Mouse (Mus musculus): ENCODE measurements around the gene Rnf123. TPM values are rescaled to one million over a fixed set of nuclear protein-coding genes. Genes with fewer than 3 reads are reported as not detected.

Gene Rnf123
- polyA plus RNA-seq, 1 experiment from 2014 or later: 41.2 TPM

DNA sequence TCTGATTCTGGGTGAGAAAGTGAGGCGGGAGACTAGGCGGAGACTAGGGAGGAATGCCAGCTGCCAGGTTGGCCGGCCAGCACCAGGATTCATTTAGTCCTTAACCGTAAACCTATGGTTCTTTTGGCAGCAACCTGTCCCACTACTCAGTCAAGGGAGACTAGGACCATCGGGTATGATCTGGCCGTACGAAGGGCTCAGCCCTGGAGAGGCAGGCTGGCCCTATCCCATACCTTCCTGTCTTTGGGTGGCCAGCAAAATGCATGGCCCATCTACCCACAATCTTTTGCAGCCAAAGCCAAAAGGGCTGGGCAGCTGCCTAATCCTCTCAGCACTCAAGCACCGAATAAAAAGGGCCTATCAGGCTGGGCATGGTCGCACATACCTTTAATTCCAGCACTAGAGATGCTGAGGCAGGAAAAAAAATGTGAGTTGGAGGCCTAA, 10.6 kb downstream of the Rnf123 start:
- no peaks in the 10 kb centered on the region for H3K4me1 ChIP-seq
- WGBS: 61% methylated on average over 9 of the region's 9 CpGs
- no peak overlapping the region for H3K9ac ChIP-seq
- H3K4me3 ChIP-seq (replicated peaks): no peak overlapping the region
- H3K4me2 ChIP-seq: no peak overlapping the region
- no peak for ATAC-seq (ENCODE audit: low FRiP score)
- peak overlapping the region; percentile 63; the same call in 1 of the 2 replicates for H3K27ac ChIP-seq
- no peaks in the 10 kb centered on the region for H3K9me3 ChIP-seq
- peaks cover 22% of the 10 kb centered on the region for H3K36me3 ChIP-seq (replicated peaks)
- H3K27me3 ChIP-seq: no peaks in the 10 kb centered on the region

DNA sequence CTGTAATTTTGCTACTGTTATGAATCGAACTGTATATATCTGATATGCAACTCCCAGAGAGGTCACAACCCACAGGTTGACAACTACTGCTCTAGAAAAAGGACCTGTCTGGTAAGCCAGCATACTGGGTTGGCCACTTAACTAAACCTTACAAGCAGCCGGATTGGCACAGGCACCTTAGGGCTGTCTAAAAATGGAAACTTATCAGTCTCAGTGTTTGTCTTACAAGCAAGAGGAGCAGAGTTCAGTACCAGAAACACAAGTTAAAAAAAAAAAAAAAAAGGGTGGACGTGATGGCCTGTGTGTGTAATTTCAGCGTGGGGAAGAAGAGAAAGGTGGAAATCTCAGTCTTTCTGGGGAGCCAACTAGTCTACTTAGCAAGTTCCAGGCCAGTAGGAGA, 11.3 kb downstream of the Rnf123 start:
- Histone ChIP-seq H3K9ac (no peak overlapping the region), H3K4me1 (no peaks in the 10 kb centered on the region), H3K27ac (no peak overlapping the region), H3K27me3 (no peaks in the 10 kb centered on the region), H3K4me3 (replicated peaks) (no peak overlapping the region), H3K4me2 (no peak overlapping the region), H3K36me3 (replicated peaks) (peaks cover 22% of the 10 kb centered on the region), H3K9me3 (no peaks in the 10 kb centered on the region)
- ATAC-seq (ENCODE audit: low FRiP score): no peak
- WGBS: 96% methylated on average over 4 of the region's 4 CpGs

DNA sequence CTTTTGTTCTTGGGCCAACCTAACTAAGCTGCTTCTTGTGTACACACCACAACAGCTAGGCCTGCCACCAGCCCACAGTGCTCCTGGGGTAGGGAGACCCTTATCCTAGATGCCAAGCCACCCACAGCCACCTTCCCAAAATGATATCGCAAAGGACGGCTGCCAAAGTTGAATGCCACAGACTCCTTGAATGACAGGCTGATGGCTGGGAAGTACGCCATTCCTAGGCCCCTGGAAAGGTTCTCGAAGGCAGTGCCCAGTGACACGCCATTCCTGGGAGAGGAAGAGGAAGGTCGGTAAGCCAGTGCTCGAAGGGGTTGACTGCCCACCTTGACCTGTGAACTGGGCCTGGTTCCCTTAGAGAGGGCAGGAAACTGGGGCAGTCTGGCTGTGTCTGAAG, 13.6 kb downstream of the Rnf123 start:
- Histone ChIP-seq H3K4me3 (replicated peaks) (no peak overlapping the region), H3K36me3 (replicated peaks) (peaks cover 30% of the 10 kb centered on the region), H3K9me3 (no peaks in the 10 kb centered on the region), H3K4me2 (no peak overlapping the region), H3K27me3 (no peaks in the 10 kb centered on the region), H3K27ac (no peak overlapping the region), H3K4me1 (no peaks in the 10 kb centered on the region), H3K9ac (no peak overlapping the region)
- 90% methylated on average over 7 of the region's 7 CpGs for WGBS
- ATAC-seq (ENCODE audit: low FRiP score): no peak

DNA sequence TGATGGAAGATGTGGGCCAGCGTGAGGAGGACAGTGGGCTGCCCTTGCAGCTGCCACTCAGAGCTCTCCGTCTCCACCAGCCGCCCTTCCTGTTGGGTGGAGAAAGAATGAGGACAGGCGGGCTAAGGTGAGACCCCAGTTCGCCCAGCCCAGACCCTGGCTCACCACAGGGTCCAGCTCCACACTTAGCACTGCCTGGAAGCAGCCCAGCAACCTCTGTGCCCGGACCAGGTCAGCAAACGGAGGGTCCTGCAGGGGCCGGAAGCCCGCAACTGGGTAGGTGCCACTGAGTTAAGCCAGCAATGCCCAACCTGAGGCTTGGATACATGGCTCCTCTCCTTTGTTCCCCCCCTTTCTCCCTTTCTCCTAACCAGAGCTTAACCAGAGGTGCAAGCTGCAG, 14.1 kb downstream of the Rnf123 start:
- Histone ChIP-seq H3K27ac (no peak overlapping the region), H3K36me3 (replicated peaks) (peaks cover 35% of the 10 kb centered on the region), H3K4me2 (no peak overlapping the region), H3K4me3 (replicated peaks) (no peak overlapping the region), H3K9ac (no peak overlapping the region), H3K9me3 (no peaks in the 10 kb centered on the region), H3K4me1 (no peaks in the 10 kb centered on the region), H3K27me3 (no peaks in the 10 kb centered on the region)
- 93% methylated on average over 9 of the region's 9 CpGs for WGBS
- no peak for ATAC-seq (ENCODE audit: low FRiP score)

DNA sequence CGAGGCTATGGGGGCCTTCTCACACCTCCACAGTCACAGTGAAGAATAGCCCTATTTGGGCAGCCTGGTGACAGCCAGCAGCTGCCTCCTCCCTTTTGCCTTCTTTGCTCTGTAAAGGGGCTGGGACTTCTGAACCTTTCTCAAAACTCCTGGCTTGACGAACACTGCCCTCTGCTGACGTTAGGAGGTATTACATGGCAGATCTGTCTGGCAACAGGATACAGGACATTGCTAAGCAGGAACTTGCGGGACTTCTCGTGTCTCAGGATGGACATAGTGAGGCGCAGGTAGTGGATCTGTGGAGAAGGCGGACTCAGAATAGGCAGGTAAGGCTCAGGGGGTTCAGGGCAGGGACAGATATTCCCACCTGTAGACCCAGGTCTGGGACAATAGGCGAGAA, 15.2 kb downstream of the Rnf123 start:
- Histone ChIP-seq H3K9ac (no peak overlapping the region), H3K27me3 (no peaks in the 10 kb centered on the region), H3K4me2 (no peak overlapping the region), H3K9me3 (no peaks in the 10 kb centered on the region), H3K4me1 (no peaks in the 10 kb centered on the region), H3K4me3 (replicated peaks) (no peak overlapping the region), H3K36me3 (replicated peaks) (peaks cover 44% of the 10 kb centered on the region), H3K27ac (no peak overlapping the region)
- ATAC-seq (ENCODE audit: low FRiP score): peak; percentile 42; the same call in 1 of the 2 replicates
- 17% methylated on average over 8 of the region's 8 CpGs for WGBS

DNA sequence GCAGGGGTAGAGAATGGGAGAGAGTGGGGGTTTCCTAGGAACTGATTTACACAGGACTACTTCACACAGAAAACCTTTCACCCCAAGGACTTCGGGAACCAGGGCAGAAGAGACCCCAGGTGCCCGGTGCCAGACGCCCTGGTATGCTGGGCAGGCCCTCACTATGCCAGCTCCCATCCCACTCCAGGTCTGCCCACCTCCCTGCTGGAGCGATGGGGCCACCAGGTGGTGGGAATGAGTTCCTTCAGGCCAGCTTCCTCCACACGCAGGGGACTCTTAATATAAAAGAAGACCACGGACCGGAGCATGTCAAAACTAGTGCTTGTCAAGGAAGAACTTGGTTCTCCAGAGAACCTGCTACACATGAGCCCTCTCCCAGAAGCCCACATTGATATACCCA, 15.9 kb downstream of the Rnf123 start:
- Histone ChIP-seq H3K36me3 (replicated peaks) (peaks cover 51% of the 10 kb centered on the region), H3K9ac (no peak overlapping the region), H3K4me1 (no peaks in the 10 kb centered on the region), H3K4me2 (no peak overlapping the region), H3K27ac (no peak overlapping the region), H3K27me3 (no peaks in the 10 kb centered on the region), H3K9me3 (no peaks in the 10 kb centered on the region), H3K4me3 (replicated peaks) (no peak overlapping the region)
- WGBS: 82% methylated on average over 7 of the region's 7 CpGs
- no peak for ATAC-seq (ENCODE audit: low FRiP score)

DNA sequence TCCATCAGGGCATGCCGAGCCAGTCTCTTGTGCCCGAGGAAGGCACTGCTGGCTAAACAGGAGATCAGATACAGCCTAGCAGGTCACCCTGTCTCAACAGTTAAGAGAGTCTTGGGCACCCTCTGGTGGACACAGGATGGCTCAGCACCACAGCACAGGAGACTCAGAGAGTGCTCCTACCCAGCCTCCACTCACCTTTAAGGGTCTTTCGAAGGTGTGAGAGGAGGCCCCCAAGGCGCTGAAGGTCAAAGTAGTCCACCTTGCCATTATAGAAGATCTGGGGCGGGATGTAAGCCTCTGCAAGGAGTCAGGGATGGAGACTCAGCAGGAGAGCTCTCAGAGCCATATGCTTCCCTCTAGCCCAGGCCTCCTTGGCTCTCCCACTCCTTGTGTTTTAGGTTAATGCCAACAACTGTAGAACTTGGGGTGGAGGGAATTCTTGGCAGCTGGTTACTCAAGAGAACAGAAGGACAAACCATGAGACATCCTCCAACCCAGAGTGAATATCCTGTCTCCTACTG, 17.6 kb downstream of the Rnf123 start:
- no peak overlapping the region for H3K4me3 ChIP-seq (replicated peaks)
- H3K36me3 ChIP-seq (replicated peaks): peaks cover 45% of the 10 kb centered on the region
- no peak overlapping the region for H3K27ac ChIP-seq
- no peaks in the 10 kb centered on the region for H3K4me1 ChIP-seq
- ATAC-seq (ENCODE audit: low FRiP score): no peak
- no peak overlapping the region for H3K4me2 ChIP-seq
- WGBS: 52% methylated on average over 5 of the region's 5 CpGs
- no peaks in the 10 kb centered on the region for H3K9me3 ChIP-seq
- H3K27me3 ChIP-seq: no peaks in the 10 kb centered on the region
- no peak overlapping the region for H3K9ac ChIP-seq

DNA sequence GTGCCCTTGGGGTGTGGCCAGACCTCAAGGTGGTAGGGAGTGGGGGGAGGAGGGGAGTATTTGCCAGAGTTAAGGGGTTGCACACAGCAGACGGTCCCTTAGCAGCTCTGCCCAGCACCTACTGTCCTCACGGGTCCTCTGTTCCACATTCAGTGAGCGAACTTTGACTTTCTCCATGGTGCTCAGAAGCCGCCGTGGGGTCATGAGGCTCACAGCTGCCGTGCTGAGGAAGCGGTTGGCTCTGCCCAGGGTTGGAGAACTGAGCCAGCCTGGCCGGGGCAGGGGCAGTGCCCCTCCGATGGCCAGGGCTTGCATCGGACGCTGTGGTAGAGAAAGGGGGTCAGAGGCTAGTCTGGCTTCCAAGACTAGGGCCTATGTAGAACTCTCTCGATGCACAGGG, 19.8 kb downstream of the Rnf123 start:
- H3K27me3 ChIP-seq: no peaks in the 10 kb centered on the region
- H3K4me3 ChIP-seq (replicated peaks): no peak overlapping the region
- WGBS: 92% methylated on average over 12 of the region's 12 CpGs
- H3K27ac ChIP-seq: no peak overlapping the region
- H3K36me3 ChIP-seq (replicated peaks): peaks cover 48% of the 10 kb centered on the region
- H3K4me1 ChIP-seq: no peaks in the 10 kb centered on the region
- no peak overlapping the region for H3K9ac ChIP-seq
- ATAC-seq (ENCODE audit: low FRiP score): no peak
- no peak overlapping the region for H3K4me2 ChIP-seq
- H3K9me3 ChIP-seq: no peaks in the 10 kb centered on the region

DNA sequence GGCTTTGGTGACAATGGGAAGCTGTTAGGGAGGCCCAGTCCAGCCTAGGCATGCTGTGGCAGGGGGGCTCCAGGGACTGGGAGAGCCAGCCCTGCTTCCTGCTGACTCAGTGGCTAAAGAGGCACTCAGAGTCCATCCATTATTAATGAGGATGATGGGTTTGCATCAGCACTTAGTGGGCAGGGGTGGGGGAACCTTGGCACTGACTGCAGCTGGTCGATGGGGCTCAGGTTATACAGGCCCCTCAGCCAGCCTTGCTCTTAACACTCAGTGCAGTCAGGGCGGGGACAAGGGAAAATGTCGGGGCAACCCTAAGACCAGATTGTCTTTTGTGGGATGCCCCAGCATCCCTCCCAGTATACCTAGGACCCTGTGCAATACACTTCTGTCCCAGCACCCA, 21.0 kb downstream of the Rnf123 start:
- no peaks in the 10 kb centered on the region for H3K4me1 ChIP-seq
- 86% methylated on average over 3 of the region's 3 CpGs for WGBS
- no peak overlapping the region for H3K9ac ChIP-seq
- no peak overlapping the region for H3K4me3 ChIP-seq (replicated peaks)
- H3K4me2 ChIP-seq: no peak overlapping the region
- no peak for ATAC-seq (ENCODE audit: low FRiP score)
- no peaks in the 10 kb centered on the region for H3K27me3 ChIP-seq
- no peaks in the 10 kb centered on the region for H3K9me3 ChIP-seq
- H3K36me3 ChIP-seq (replicated peaks): peaks cover 60% of the 10 kb centered on the region
- no peak overlapping the region for H3K27ac ChIP-seq

DNA sequence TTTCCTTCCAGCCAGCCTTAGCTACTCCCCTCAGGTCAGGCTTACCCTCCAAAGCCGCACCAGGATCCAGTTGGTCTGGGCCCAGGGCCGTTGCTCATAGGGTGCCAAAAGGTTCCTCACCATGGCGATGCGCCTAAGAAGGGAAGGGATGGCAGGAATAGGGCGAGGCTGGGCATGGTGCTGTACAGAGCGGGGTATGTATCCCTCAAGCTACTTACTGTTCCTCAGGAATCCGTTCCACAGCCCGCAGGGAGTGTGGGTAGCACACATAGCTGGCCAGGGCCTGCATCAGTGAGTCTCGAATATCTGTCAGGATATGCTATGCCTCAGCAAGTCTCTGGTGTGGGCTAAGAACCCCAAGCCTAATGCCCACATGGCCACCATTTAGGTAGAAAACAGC, 24.9 kb downstream of the Rnf123 start:
- Histone ChIP-seq H3K4me2 (no peak overlapping the region), H3K36me3 (replicated peaks) (peaks cover 78% of the 10 kb centered on the region), H3K4me3 (replicated peaks) (no peak overlapping the region), H3K27me3 (no peaks in the 10 kb centered on the region), H3K9ac (no peak overlapping the region), H3K4me1 (peaks cover under 1% of the 10 kb centered on the region; the same call in 1 of the 2 replicates), H3K27ac (no peak overlapping the region), H3K9me3 (no peaks in the 10 kb centered on the region)
- no peak for ATAC-seq (ENCODE audit: low FRiP score)
- WGBS: 94% methylated on average over 9 of the region's 9 CpGs

DNA sequence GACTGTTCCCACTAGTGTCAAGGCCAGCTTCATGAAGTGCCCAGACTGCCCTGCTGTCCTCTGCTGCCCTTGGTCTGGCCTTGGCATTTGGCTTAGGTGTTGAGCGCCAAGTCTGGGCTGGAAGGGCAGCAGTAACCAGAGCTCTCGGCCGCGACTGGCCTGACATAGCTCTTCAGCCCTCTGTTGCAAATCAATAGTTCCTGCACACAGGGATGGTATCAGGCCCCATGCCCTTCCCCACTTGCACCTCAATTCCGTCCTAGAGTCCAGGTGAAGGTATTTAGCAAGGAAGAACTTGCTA, 25.9 kb downstream of the Rnf123 start:
- H3K27me3 ChIP-seq: no peaks in the 10 kb centered on the region
- H3K27ac ChIP-seq: no peak overlapping the region
- H3K36me3 ChIP-seq (replicated peaks): peaks cover 69% of the 10 kb centered on the region
- H3K9me3 ChIP-seq: no peaks in the 10 kb centered on the region
- no peak overlapping the region for H3K9ac ChIP-seq
- H3K4me2 ChIP-seq: no peak overlapping the region
- no peak overlapping the region for H3K4me3 ChIP-seq (replicated peaks)
- no peak for ATAC-seq (ENCODE audit: low FRiP score)
- 93% methylated on average over 5 of the region's 5 CpGs for WGBS
- peaks cover 11% of the 10 kb centered on the region for H3K4me1 ChIP-seq

DNA sequence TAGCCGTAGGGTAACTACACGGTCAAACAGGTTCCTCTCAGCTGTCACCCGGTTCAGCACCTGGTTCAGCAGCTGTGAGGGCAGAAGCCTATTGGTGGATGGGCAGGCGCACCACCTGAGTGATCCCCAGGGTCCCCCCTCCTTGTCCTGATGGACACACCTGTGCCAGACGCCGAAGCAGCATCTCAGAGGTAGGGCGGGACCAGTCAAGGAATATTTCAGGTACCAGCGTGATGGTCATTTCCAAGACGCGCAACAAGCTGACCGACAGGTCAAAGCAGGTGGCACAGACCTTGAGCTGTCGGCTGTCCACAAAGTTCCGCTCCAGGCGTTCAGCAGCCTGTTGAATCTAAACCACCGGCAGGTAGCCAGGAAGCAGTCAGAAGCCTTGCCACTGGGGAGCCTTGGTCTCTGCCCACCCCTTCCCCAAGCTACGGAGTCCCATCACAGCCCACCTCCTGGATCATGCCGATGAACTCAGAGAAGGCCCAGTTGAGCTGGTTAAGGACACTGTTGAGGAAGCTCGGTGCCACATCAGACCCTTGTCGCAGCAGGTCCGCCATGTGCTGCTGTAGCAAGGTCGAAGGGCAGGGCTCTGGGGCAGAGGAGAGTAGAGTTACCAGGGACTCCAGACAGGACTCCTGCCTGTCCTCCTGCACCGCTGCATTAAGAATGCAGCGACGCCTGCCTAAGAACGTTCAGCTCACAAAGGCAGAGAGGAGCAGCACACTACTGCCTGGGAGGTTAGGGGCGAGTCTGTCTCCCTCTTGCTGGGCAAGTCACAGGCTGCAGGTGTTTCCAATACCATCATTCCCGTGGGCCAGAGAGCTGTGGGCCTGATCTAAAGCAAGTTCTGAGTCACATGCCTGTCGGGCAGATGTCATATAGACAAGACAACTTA, 26.5 kb downstream of the Rnf123 start:
- H3K4me1 ChIP-seq: peaks cover 11% of the 10 kb centered on the region
- H3K27ac ChIP-seq: no peak overlapping the region
- H3K9me3 ChIP-seq: no peaks in the 10 kb centered on the region
- H3K36me3 ChIP-seq (replicated peaks): peaks cover 73% of the 10 kb centered on the region
- no peak overlapping the region for H3K9ac ChIP-seq
- H3K4me2 ChIP-seq: no peak overlapping the region
- WGBS: 82% methylated on average over 28 of the region's 28 CpGs
- no peak for ATAC-seq (ENCODE audit: low FRiP score)
- no peak overlapping the region for H3K4me3 ChIP-seq (replicated peaks)
- no peaks in the 10 kb centered on the region for H3K27me3 ChIP-seq

DNA sequence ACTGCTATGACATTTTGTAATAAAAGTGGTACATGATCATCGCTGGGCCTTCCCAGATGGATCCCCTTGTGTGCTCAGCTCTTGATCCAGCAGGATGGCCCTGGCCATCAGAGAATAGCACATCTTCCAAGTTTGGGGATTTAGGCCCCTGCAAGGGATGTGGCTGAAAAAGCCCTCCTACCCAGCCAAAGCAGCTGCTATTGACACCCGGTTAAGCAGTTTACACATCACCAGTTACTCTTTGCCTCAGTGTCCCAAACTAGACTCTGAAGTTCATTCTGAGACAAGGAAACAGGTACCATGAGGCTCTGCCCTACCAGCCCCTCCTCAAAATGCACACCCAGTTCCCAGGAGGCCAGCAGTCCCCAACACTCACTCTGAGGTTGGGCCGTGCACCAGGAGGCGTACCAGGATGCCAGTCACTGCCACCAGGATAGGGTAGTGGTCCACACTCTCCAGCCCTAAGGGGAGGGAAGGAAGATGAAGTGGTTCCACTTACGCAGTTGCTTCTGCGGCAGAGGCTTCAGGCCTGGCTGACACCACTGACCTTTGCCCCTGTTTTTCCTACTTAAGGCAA, 27.4 kb downstream of the Rnf123 start:
- Histone ChIP-seq H3K4me1 (peaks cover 11% of the 10 kb centered on the region), H3K27me3 (no peaks in the 10 kb centered on the region), H3K4me2 (no peak overlapping the region), H3K9me3 (no peaks in the 10 kb centered on the region), H3K9ac (no peak overlapping the region), H3K36me3 (replicated peaks) (peaks cover 81% of the 10 kb centered on the region), H3K4me3 (replicated peaks) (no peak overlapping the region), H3K27ac (no peak overlapping the region)
- no peak for ATAC-seq (ENCODE audit: low FRiP score)
- WGBS: 87% methylated on average over 6 of the region's 6 CpGs
